Mouse (Mus musculus) liver, postnatal 0 days (tissue): ENCODE data around the gene Olfr270. TPM values are rescaled to one million over a fixed set of nuclear protein-coding genes. Genes with fewer than 3 reads are reported as not detected.
A peak's percentile ranks its signal among the peaks of the same experiment; 100 is the strongest.

Source experiments
- ATAC-seq: fragments of 200-750 bp; cut with Nextera tagmentation; 2 replicates; pipeline ENCODE4 v1.8.0; 2017; ENCODE audit warnings: mild to moderate bottlenecking, moderate library complexity
- DNase-seq: peaks from one replicate; pipeline ENCODE4 v3.0.0-alpha.2; 2016
- H3K27ac ChIP-seq: fragments of 300-500 bp; sonication (generic); 2 replicates; pipeline ENCODE4 v1.5.1; 2014; ENCODE audit warnings: antibody characterized with exemption, moderate library complexity, mild to moderate bottlenecking, low read depth
- H3K27me3 ChIP-seq: fragments of 300-500 bp; sonication (generic); 2 replicates; pipeline ENCODE4 v1.6.1; 2014; ENCODE audit warnings: low read length, control low read depth, mixed read lengths; ENCODE audit not compliant: insufficient read depth
- H3K36me3 ChIP-seq: fragments of 300-500 bp; sonication (generic); replicated peaks from 2 replicates; pipeline ENCODE4 v1.6.1; 2014; ENCODE audit warnings: mild to moderate bottlenecking, control low read depth, low read length, moderate library complexity, mixed read lengths; ENCODE audit not compliant: insufficient read depth
- H3K4me1 ChIP-seq: fragments of 300-500 bp; sonication (generic); 2 replicates; pipeline ENCODE4 v1.6.1; 2014; ENCODE audit warnings: antibody characterized with exemption, mild to moderate bottlenecking, control low read depth; ENCODE audit not compliant: insufficient read depth
- H3K4me2 ChIP-seq: fragments of 300-500 bp; sonication (generic); 2 replicates; pipeline ENCODE4 v1.6.1; 2014; ENCODE audit warnings: low read depth, mild to moderate bottlenecking, low read length, moderate library complexity, mixed read lengths
- H3K4me3 ChIP-seq: fragments of 300-500 bp; sonication (generic); 2 replicates; pipeline ENCODE4 v1.5.1; 2014; ENCODE audit warnings: low read depth, low read length
- H3K9ac ChIP-seq: fragments of 300-500 bp; sonication (generic); replicated peaks from 2 replicates; pipeline ENCODE4 v1.6.1; 2014; ENCODE audit warnings: mild to moderate bottlenecking, moderate library complexity
- H3K9me3 ChIP-seq: fragments of 300-500 bp; sonication (generic); 2 replicates; pipeline ENCODE4 v1.6.1; 2016; ENCODE audit warnings: mild to moderate bottlenecking, control low read depth, low read length, mixed read lengths
- CTCF ChIP-seq: sonication (generic); IDR thresholded peaks from 2 replicates; pipeline ENCODE4 v1.5.1; 2016; ENCODE audit warnings: antibody characterized with exemption, low read depth
- EP300 ChIP-seq: IDR thresholded peaks from 2 replicates; pipeline ENCODE4 v1.6.1; 2016; ENCODE audit warnings: antibody characterized with exemption, low read depth, mild to moderate bottlenecking
- WGBS: fragments of 180-500 bp; shearing (Covaris S2); extraction: QIAGEN DNeasy Blood & Tissue Kit; methylation state at CpG from one replicate; pipeline ENCODE4 v1.1.7; 2014; ENCODE audit not compliant: insufficient replicate concordance; 5-methylcytosine and 5-hydroxymethylcytosine counted together
- polyA plus RNA-seq: library from polyadenylated mRNA; unstranded; fragments of >200 nt; fragmentation: Nextera tagmentation; extraction: Ambion mirVana; gene quantifications from 2 replicates; pipeline ENCODE4 v1.2.1, GENCODE M21; 2015

Gene Olfr270
- polyA plus RNA-seq, 1 experiment from 2014 or later: not detected

- Histone ChIP-seq H3K27ac (peak overlapping the region; percentile 92), H3K36me3 (peaks cover 3% of the 10 kb centered on the region; the same call in 1 of the 2 replicates), H3K4me1 (peaks cover 9% of the 10 kb centered on the region), H3K27me3 (no peaks in the 10 kb centered on the region), H3K4me2 (no peak overlapping the region), H3K9me3 (no peaks in the 10 kb centered on the region), H3K9ac (no peak overlapping the region), H3K4me3 (no peak overlapping the region)
- ATAC-seq (peak; percentile 18; the same call in 1 of the 2 replicates), DNase-seq (peak; percentile 27)
- 0 out of 2 replicates have a peak, but pooled peaks have one; percentile 40 for TF ChIP-seq EP300
- TF ChIP-seq CTCF: no peak
- 62% methylated on average over 4 of the region's 4 CpGs for WGBS
Measured at GRCm38 (mm10) chr4:53009871-53010270, 45.5 kb downstream of the Olfr270 start.

GRCm38 (mm10) chr4:53011732-53012361, 47.5 kb downstream of the Olfr270 start, which contains the start of gene Nipsnap3b:
Nipsnap3b (plus strand) TSS chr4:53011880.
- under 1% methylated on average over 60 of the region's 63 CpGs for WGBS
- peak within 1 kb of the TSS; percentile 95 for H3K27ac ChIP-seq
- ATAC-seq (peak; percentile 94), DNase-seq (peak; percentile 99)
- H3K27me3 ChIP-seq: no peaks in the 10 kb centered on the region
- TF ChIP-seq CTCF: no peak
- 0 out of 2 replicates have a peak, but pooled peaks have one; percentile 16 for TF ChIP-seq EP300
- no peaks in the 10 kb centered on the region; the same call in 1 of the 2 replicates for H3K9me3 ChIP-seq
- peak within 1 kb of the TSS; percentile 76 for H3K9ac ChIP-seq
- peaks cover 18% of the 10 kb centered on the region for H3K36me3 ChIP-seq
- peak within 1 kb of the TSS; percentile 78 for H3K4me3 ChIP-seq
- peak within 1 kb of the TSS; percentile 83 for H3K4me2 ChIP-seq
- H3K4me1 ChIP-seq: peaks cover 9% of the 10 kb centered on the region

GRCm38 (mm10) chr4:53014421-53014820, 50.1 kb downstream of the Olfr270 start:
- Histone ChIP-seq H3K9ac (no peak overlapping the region), H3K27me3 (no peaks in the 10 kb centered on the region), H3K9me3 (no peaks in the 10 kb centered on the region; the same call in 1 of the 2 replicates), H3K36me3 (peaks cover 33% of the 10 kb centered on the region), H3K4me2 (no peak overlapping the region), H3K4me3 (no peak overlapping the region), H3K4me1 (peaks cover 9% of the 10 kb centered on the region), H3K27ac (no peak overlapping the region)
- no peak for TF ChIP-seq EP300
- TF ChIP-seq CTCF: no peak
- ATAC-seq (no peak), DNase-seq (no peak)
- 88% methylated on average over 7 of the region's 7 CpGs for WGBS

GRCm38 (mm10) chr4:53015024-53015423, 50.7 kb downstream of the Olfr270 start:
- Histone ChIP-seq H3K4me3 (no peak overlapping the region), H3K27me3 (no peaks in the 10 kb centered on the region), H3K4me2 (no peak overlapping the region), H3K9ac (no peak overlapping the region), H3K27ac (no peak overlapping the region), H3K4me1 (peaks cover 9% of the 10 kb centered on the region), H3K9me3 (no peaks in the 10 kb centered on the region; the same call in 1 of the 2 replicates), H3K36me3 (peaks cover 39% of the 10 kb centered on the region)
- no peak for DNase-seq
- no peak for ATAC-seq
- TF ChIP-seq CTCF (no peak), EP300 (no peak)
- WGBS: 86% methylated on average over 3 of the region's 3 CpGs

GRCm38 (mm10) chr4:53018392-53018791, 54.0 kb downstream of the Olfr270 start:
- TF ChIP-seq EP300 (peak; percentile 41; the same call in 1 of the 2 replicates), CTCF (peak; percentile 15; the same call in 1 of the 2 replicates)
- WGBS: 63% methylated on average over 1 of the region's 1 CpGs
- Histone ChIP-seq H3K27ac (peak overlapping the region; percentile 62), H3K9me3 (no peaks in the 10 kb centered on the region; the same call in 1 of the 2 replicates), H3K27me3 (no peaks in the 10 kb centered on the region), H3K4me2 (no peak overlapping the region), H3K9ac (no peak overlapping the region), H3K4me3 (no peak overlapping the region), H3K36me3 (peaks cover 53% of the 10 kb centered on the region), H3K4me1 (no peaks in the 10 kb centered on the region)
- peak; percentile 52 for DNase-seq
- peak; percentile 95 for ATAC-seq

Other genes with a start within 250 kb of the Olfr270 start
- not detected in 2 replicates for gene Olfr275, start 149.9 kb upstream of the Olfr270 start, polyA plus RNA-seq
- not detected in 2 replicates for gene Olfr273, start 105.3 kb upstream of the Olfr270 start, polyA plus RNA-seq
- not detected in 2 replicates for gene Olfr272, start 45.4 kb upstream of the Olfr270 start, polyA plus RNA-seq
- not detected in 2 replicates for gene Nipsnap3a, start 24.7 kb downstream of the Olfr270 start, polyA plus RNA-seq
- 145 TPM in 2 replicates for gene Nipsnap3b, start 47.3 kb downstream of the Olfr270 start, polyA plus RNA-seq
- gene Abca1, start 195.3 kb downstream of the Olfr270 start, polyA plus RNA-seq: 9.9 and 11.0 TPM in 2 replicates